Mouse (Mus musculus): ENCODE results near the gene Pik3cb. TPM values are rescaled to one million over a fixed set of nuclear protein-coding genes. Genes with fewer than 3 reads are reported as not detected.
A peak's percentile ranks its signal among the peaks of the same experiment; 100 is the strongest.

The Pik3cb gene
- polyA plus RNA-seq, 1 experiment from 2014 or later = 3.1 TPM

DNA sequence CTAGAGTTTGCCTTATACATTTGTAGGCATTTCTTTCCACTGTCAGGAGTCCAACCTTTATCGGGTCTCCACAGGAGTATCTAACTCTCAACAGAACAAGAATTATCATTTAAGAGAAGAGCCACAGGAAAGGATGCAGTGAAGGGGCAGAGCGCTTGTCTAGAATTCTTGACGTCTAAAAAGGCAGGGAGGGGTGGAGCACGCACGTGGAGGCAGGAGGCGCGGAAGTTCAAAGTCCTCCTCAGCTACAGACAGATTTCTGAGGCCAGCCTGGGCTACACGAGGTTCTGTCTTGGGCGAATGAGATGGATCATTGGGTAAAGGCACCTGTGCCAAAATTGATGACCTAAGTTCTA is 23.7 kb upstream of the Pik3cb start:
- H3K9me3 ChIP-seq (replicated peaks) = no peaks in the 10 kb centered on the region
- H3K9ac ChIP-seq (replicated peaks) = no peak overlapping the region
- no peaks in the 10 kb centered on the region for H3K36me3 ChIP-seq
- ATAC-seq (ENCODE audit: low FRiP score) = no peak
- no peak overlapping the region for H3K4me2 ChIP-seq
- no peaks in the 10 kb centered on the region for H3K27me3 ChIP-seq (replicated peaks)
- H3K27ac ChIP-seq (replicated peaks) = no peak overlapping the region; the same call in 1 of the 2 replicates
- 59% methylated on average over 9 of the region's 9 CpGs for WGBS
- no peak overlapping the region for H3K4me3 ChIP-seq (replicated peaks)
- H3K4me1 ChIP-seq = peaks cover 8% of the 10 kb centered on the region; the same call in 1 of the 2 replicates

DNA sequence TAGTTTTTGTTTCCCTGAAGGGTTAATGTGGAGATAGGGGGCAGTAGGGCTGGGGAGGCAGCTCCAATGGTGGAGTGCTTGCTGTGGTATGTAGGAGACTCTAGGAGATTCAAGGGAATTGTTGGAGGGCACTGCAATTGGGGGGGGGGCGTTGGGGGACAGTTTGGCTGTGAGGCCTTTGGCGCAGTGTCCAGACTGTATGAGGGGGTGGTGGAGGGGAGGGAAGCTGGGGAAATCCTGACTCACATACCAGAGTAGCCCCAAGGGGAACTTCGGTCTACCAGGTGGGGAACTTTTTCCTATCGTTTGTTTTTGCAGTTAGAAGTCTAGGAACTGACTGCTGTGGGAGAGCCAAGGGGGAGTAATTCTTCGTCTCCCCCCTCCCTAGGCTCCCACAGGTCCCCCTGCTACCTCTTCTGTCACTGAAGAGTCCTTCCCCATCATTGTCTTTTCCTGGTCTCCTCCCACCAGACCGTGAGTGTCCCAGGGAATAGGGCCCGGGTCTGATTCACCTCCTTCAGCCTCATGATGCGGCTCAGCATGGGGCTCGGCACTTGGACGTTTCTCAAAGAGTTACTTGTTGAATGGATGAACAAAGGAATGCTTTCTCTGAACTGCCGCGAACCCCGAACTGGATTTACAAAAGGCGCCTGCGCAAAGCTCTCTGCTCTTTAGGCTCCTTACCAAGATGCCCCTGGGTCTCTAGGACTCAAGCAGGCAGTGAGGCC is 23.2 kb upstream of the Pik3cb start:
- H3K4me1 ChIP-seq = peaks cover 8% of the 10 kb centered on the region; the same call in 1 of the 2 replicates
- H3K36me3 ChIP-seq = no peaks in the 10 kb centered on the region
- peak; percentile 41; the same call in 1 of the 2 replicates for ATAC-seq (ENCODE audit: low FRiP score)
- H3K27me3 ChIP-seq (replicated peaks) = no peaks in the 10 kb centered on the region
- H3K9me3 ChIP-seq (replicated peaks) = no peaks in the 10 kb centered on the region
- peak overlapping the region; percentile 34 for H3K4me2 ChIP-seq
- 8% methylated on average over 14 of the region's 15 CpGs for WGBS
- H3K27ac ChIP-seq (replicated peaks) = no peak overlapping the region; the same call in 1 of the 2 replicates
- no peak overlapping the region for H3K4me3 ChIP-seq (replicated peaks)
- no peak overlapping the region for H3K9ac ChIP-seq (replicated peaks)

- no peak for ATAC-seq (ENCODE audit: low FRiP score)
- Histone ChIP-seq H3K36me3 (no peaks in the 10 kb centered on the region), H3K4me3 (replicated peaks) (no peak overlapping the region), H3K4me2 (no peak overlapping the region), H3K4me1 (peaks cover 8% of the 10 kb centered on the region; the same call in 1 of the 2 replicates), H3K27me3 (replicated peaks) (no peaks in the 10 kb centered on the region), H3K9ac (replicated peaks) (no peak overlapping the region), H3K27ac (replicated peaks) (no peak overlapping the region), H3K9me3 (replicated peaks) (no peaks in the 10 kb centered on the region)
- WGBS = 92% methylated on average over 2 of the region's 2 CpGs
Measured at GRCm38 (mm10) chr9:99162839-99163238, 22.4 kb upstream of the Pik3cb start.

GRCm38 (mm10) chr9:99160780-99161179 is 20.4 kb upstream of the Pik3cb start:
- no peak overlapping the region for H3K4me2 ChIP-seq
- ATAC-seq (ENCODE audit: low FRiP score) = no peak
- H3K9me3 ChIP-seq (replicated peaks) = no peaks in the 10 kb centered on the region
- H3K9ac ChIP-seq (replicated peaks) = no peak overlapping the region
- no peak overlapping the region for H3K4me3 ChIP-seq (replicated peaks)
- peaks cover 8% of the 10 kb centered on the region; the same call in 1 of the 2 replicates for H3K4me1 ChIP-seq
- no peak overlapping the region for H3K27ac ChIP-seq (replicated peaks)
- 90% methylated on average over 5 of the region's 5 CpGs for WGBS
- H3K27me3 ChIP-seq (replicated peaks) = no peaks in the 10 kb centered on the region
- no peaks in the 10 kb centered on the region for H3K36me3 ChIP-seq

DNA sequence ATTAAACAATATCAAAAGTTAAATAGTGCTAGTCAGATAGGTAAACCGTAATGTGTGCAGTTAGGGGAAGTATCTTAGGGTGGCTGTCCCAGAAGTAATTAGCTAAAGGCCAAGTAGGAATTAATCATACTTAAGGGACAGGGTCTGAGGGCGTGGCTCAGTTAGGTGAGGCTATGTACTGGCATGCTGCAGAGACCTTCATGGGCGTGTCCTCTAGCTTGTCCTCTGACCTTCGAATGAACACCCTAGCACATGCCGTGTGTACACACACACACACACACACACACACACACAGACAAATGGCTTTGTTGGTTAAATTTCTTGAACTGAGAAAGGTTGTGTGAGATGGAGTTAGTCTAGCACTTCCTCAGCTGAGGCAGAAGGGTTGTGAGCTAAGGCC is 19.5 kb upstream of the Pik3cb start:
- Histone ChIP-seq H3K9ac (replicated peaks) (no peak overlapping the region), H3K36me3 (no peaks in the 10 kb centered on the region), H3K27ac (replicated peaks) (no peak overlapping the region), H3K27me3 (replicated peaks) (no peaks in the 10 kb centered on the region), H3K4me3 (replicated peaks) (no peak overlapping the region), H3K4me2 (no peak overlapping the region), H3K4me1 (peaks cover 8% of the 10 kb centered on the region; the same call in 1 of the 2 replicates), H3K9me3 (replicated peaks) (no peaks in the 10 kb centered on the region)
- no peak for ATAC-seq (ENCODE audit: low FRiP score)
- WGBS = 92% methylated on average over 5 of the region's 5 CpGs

- WGBS = 88% methylated on average over 6 of the region's 6 CpGs
- Histone ChIP-seq H3K27me3 (replicated peaks) (no peaks in the 10 kb centered on the region), H3K27ac (replicated peaks) (no peak overlapping the region), H3K9me3 (replicated peaks) (no peaks in the 10 kb centered on the region), H3K4me2 (no peak overlapping the region), H3K9ac (replicated peaks) (no peak overlapping the region), H3K4me1 (peaks cover 4% of the 10 kb centered on the region; the same call in 1 of the 2 replicates), H3K36me3 (no peaks in the 10 kb centered on the region), H3K4me3 (replicated peaks) (no peak overlapping the region)
- no peak for ATAC-seq (ENCODE audit: low FRiP score)
Measured at GRCm38 (mm10) chr9:99158708-99159107, 18.3 kb upstream of the Pik3cb start.

DNA sequence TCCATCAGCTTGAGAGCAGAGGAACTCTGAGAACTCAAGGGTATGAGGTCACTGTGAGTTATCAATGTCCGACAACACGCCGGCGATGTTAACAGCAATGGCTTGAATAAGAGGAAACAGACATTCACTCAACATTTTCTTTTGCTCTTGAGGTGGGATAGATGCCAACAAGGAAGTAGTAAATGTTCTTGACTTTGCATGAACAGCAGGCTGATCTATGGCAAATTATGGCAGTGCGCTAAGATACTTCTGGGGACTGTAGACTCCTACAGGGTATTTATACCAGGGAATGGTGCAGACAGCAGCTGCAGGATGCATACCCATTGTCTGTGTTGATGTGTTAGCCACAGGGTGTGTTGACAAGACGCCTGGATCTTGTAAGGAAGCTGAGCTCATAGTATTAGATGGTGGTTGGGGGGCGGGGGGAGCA is 17.8 kb upstream of the Pik3cb start:
- H3K9me3 ChIP-seq (replicated peaks) = no peaks in the 10 kb centered on the region
- H3K36me3 ChIP-seq = no peaks in the 10 kb centered on the region
- no peak overlapping the region for H3K4me2 ChIP-seq
- H3K27me3 ChIP-seq (replicated peaks) = no peaks in the 10 kb centered on the region
- H3K9ac ChIP-seq (replicated peaks) = no peak overlapping the region
- 0 out of 2 replicates have a peak, but pooled peaks cover 3% of the 10 kb centered on the region for H3K4me1 ChIP-seq
- H3K4me3 ChIP-seq (replicated peaks) = no peak overlapping the region
- WGBS = 72% methylated on average over 7 of the region's 7 CpGs
- H3K27ac ChIP-seq (replicated peaks) = no peak overlapping the region
- no peak for ATAC-seq (ENCODE audit: low FRiP score)

DNA sequence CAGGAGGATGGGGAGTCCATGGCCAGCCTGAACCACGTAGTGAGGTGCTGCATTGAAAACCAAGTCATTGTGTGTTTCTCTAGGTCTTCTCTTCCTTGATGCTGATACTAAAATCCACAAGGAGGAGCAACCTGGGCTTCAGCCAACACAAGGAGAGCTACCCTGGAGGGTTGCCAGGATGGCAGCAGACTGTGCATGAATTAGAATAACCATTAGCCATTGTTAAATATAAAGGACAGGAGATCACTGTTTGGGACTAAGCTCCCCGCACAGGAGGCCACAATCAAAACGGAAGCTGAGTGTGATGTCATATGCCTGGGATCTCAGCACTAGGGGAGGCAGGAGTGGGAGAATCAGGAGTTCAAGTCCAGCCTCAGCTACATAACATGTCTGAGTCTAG is 13.2 kb upstream of the Pik3cb start:
- peaks cover 8% of the 10 kb centered on the region; the same call in 1 of the 2 replicates for H3K4me1 ChIP-seq
- WGBS = 13% methylated on average over 3 of the region's 3 CpGs
- no peak for ATAC-seq (ENCODE audit: low FRiP score)

DNA sequence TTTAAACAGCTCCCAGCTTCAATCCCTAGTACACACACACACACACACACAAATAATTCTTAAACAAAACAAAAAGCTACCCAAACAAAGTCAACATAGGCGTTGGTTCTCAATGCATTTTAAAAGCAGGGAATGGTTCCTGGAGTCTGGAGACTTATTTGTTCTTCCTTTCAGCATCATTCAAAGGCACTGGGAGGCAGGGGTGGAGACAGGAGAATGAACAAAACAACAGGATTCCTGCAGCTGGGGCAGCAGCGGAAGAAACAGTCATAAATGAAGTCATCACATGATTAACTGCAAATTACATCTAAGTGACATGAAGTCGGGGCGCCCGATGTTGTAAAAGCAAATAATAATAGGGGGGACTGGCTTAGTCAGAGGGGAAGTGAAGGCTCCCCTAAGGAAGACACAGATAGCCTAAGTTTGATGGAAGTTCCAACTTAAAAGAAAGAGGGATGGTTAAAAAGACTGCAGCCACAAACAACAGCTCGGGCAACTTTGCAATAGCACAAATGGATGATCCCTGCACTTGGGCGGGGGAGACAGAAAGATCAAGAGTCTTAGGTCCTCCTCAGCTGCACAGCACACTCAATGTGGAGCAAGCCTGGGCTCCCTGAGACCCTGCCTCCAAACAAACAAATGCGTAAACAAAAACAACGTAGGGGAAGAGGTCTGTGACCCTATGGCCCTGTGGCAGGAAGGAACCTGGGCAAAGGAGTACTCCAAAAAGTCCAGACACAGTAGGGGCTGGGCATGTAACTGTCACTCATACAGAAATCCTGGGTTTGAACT is 12.5 kb upstream of the Pik3cb start:
- H3K4me2 ChIP-seq = no peak overlapping the region
- H3K9ac ChIP-seq (replicated peaks) = no peak overlapping the region
- peaks cover 8% of the 10 kb centered on the region; the same call in 1 of the 2 replicates for H3K4me1 ChIP-seq
- H3K27me3 ChIP-seq (replicated peaks) = no peaks in the 10 kb centered on the region
- 16% methylated on average over 9 of the region's 9 CpGs for WGBS
- no peak for ATAC-seq (ENCODE audit: low FRiP score)
- H3K9me3 ChIP-seq (replicated peaks) = no peaks in the 10 kb centered on the region
- no peak overlapping the region for H3K27ac ChIP-seq (replicated peaks)
- H3K4me3 ChIP-seq (replicated peaks) = no peak overlapping the region
- no peaks in the 10 kb centered on the region for H3K36me3 ChIP-seq

More for the DNA sequence above, 13.2 kb upstream of the Pik3cb start:
- Histone ChIP-seq H3K27me3 (replicated peaks) (no peaks in the 10 kb centered on the region), H3K36me3 (no peaks in the 10 kb centered on the region), H3K4me3 (replicated peaks) (no peak overlapping the region), H3K9ac (replicated peaks) (no peak overlapping the region), H3K27ac (replicated peaks) (no peak overlapping the region), H3K4me2 (no peak overlapping the region), H3K9me3 (replicated peaks) (no peaks in the 10 kb centered on the region)

DNA sequence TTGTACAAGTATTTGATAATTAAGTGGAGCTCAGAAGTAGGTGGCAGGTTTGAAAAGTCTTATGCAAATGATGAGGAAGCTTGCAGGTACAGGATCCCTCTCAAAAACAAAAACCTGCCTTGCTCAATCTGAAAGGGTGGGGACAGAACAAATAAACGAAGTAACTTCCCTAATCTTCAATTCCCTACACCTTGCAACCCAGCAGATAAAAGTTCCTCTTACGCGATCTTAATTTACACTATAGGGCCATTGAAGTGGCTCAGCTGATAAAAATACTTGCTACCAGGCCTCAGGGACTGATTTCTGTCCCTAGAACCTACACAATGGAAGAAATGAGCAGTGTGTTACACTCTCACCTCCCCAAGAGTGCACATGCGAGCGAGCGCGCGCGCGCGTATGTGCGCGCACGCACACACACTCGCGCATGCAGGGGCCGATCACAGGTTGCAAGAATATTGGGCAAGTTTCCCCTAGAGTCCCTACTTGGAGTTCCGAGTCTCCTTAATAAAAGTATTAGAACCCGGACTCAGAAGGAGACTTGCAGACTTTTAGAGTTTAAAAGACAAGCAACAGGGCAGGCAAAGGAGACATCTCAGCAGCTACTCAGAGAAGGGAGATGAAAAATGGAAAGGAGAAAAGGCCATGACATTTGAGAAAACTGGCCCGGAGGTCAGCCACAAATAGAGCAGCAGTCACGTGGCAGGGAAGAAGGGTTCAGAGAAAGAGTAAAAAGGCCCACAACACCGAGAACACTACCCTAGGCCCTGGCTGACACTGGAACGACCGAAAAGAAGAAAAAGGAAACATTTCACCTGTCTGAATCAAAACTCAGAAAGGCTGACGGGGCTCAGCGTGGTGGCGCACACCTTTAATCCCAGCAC is 6.7 kb upstream of the Pik3cb start:
- Histone ChIP-seq H3K36me3 (no peaks in the 10 kb centered on the region), H3K27ac (replicated peaks) (no peak overlapping the region), H3K27me3 (replicated peaks) (no peaks in the 10 kb centered on the region), H3K4me2 (no peak overlapping the region), H3K9ac (replicated peaks) (no peak overlapping the region), H3K4me3 (replicated peaks) (no peak overlapping the region), H3K9me3 (replicated peaks) (no peaks in the 10 kb centered on the region), H3K4me1 (no peaks in the 10 kb centered on the region)
- 91% methylated on average over 27 of the region's 27 CpGs for WGBS
- ATAC-seq (ENCODE audit: low FRiP score) = no peak

DNA sequence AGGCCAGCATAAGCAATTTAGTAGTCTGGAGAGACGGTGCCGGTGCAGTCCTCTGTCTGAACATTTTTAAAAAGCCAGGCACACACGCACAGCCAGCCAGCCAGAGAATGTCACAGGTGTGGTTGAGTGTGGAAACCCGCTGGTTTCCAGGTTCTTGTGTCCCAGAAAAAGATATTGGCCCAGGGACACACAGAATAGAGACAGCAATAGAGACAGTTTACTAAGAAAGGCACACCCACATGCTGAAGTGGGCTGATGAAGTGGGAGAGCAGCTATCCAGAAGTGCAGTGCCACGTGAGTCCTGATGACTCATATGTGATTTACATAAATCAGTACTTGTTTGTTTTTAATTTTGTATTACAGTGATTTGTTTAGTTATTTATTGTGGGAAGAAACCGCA is 5.3 kb upstream of the Pik3cb start:
- Histone ChIP-seq H3K27ac (replicated peaks) (no peak overlapping the region), H3K4me1 (peaks cover 4% of the 10 kb centered on the region), H3K9ac (replicated peaks) (no peak overlapping the region), H3K4me3 (replicated peaks) (no peak overlapping the region), H3K36me3 (no peaks in the 10 kb centered on the region), H3K9me3 (replicated peaks) (no peaks in the 10 kb centered on the region), H3K4me2 (no peak overlapping the region), H3K27me3 (replicated peaks) (no peaks in the 10 kb centered on the region)
- 58% methylated on average over 6 of the region's 6 CpGs for WGBS
- no peak for ATAC-seq (ENCODE audit: low FRiP score)
